Comparison of ENCODE assay signal across 8 mouse cellular contexts in the genomic region with DNA sequence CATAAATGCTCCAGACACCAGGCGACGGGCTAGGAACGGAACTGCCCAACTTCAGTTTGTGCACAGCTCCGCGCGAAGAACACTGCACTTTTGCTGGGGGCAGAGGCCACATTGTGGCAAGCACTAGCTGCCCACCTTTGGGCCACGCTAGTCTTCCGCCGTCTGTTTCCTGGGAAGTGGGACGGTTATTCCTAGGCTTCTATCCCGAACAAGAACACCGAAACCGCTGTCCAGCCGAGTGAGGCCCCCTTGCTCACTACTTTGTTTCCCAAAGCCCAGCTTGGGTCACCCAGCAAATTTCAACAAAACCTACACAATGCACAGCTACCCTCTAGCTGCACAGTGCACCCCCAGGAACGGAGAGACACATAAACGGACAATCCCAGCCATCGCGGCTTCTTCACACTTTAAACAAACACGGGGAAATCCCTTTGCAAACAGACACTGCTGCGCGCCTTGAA. TPM values are rescaled to one million over a fixed set of nuclear protein-coding genes. Genes with fewer than 3 reads are reported as not detected.
A peak's percentile ranks its signal among the peaks of the same experiment; 100 is the strongest.
DNase-seq lines count a peak whose midpoint lies in the region; ATAC-seq lines count a peak whose summit lies in the region.
"Had no signal": no experiment of that assay in that cellular context is flagged by ENCODE, and none has a peak within 500 bp of the region (broad histone marks: within the 10 kb centered on the region; RNA-seq: fewer than 3 reads in every experiment).

No protein-coding gene starts in this region.

- no peaks in the 10 kb centered on the region; the same call in 1 of the 2 replicates for H3K4me1 ChIP-seq in liver, embryonic 11.5 days (replicated peaks; ENCODE audit: control insufficient read depth, insufficient read depth, low read length)
- H3K4me1 ChIP-seq in liver, embryonic 12.5 days: 0 out of 2 replicates have a peak, but pooled peaks cover 5% of the 10 kb centered on the region
- H3K4me1 ChIP-seq in embryonic facial prominence, embryonic 10.5 days: peaks cover 53% of the 10 kb centered on the region
- peaks cover 43% of the 10 kb centered on the region for H3K4me1 ChIP-seq in forebrain, embryonic 15.5 days
- H3K4me1 ChIP-seq in midbrain, embryonic 12.5 days: peaks cover 22% of the 10 kb centered on the region

- H3K9me3 ChIP-seq in liver, embryonic 11.5 days (ENCODE audit: control insufficient read depth, low read length): no peaks in the 10 kb centered on the region
- no peaks in the 10 kb centered on the region for H3K9me3 ChIP-seq in liver, embryonic 12.5 days (replicated peaks)
- no peaks in the 10 kb centered on the region for H3K9me3 ChIP-seq in embryonic facial prominence, embryonic 10.5 days
- H3K9me3 ChIP-seq in forebrain, embryonic 15.5 days: no peaks in the 10 kb centered on the region
- H3K9me3 ChIP-seq in midbrain, embryonic 12.5 days: no peaks in the 10 kb centered on the region

- peaks cover 95% of the 10 kb centered on the region for H3K27me3 ChIP-seq in liver, embryonic 11.5 days (replicated peaks; ENCODE audit: control insufficient read depth, insufficient read depth, low read length)
- H3K27me3 ChIP-seq in liver, embryonic 12.5 days (replicated peaks): peaks cover 96% of the 10 kb centered on the region
- peaks cover 100% of the 10 kb centered on the region for H3K27me3 ChIP-seq in embryonic facial prominence, embryonic 10.5 days (replicated peaks; ENCODE audit: low read depth, poor library complexity, severe bottlenecking)
- H3K27me3 ChIP-seq in forebrain, embryonic 15.5 days: peaks cover 47% of the 10 kb centered on the region
- peaks cover 92% of the 10 kb centered on the region for H3K27me3 ChIP-seq in midbrain, embryonic 12.5 days

- H3K9ac ChIP-seq in liver, embryonic 11.5 days (ENCODE audit: low read depth, low read length): no peak overlapping the region
- no peak overlapping the region for H3K9ac ChIP-seq in liver, embryonic 12.5 days
- peak overlapping the region; percentile 64 for H3K9ac ChIP-seq in forebrain, embryonic 15.5 days (replicated peaks)
- no peak overlapping the region; the same call in 1 of the 2 replicates for H3K9ac ChIP-seq in midbrain, embryonic 12.5 days (replicated peaks)

- H3K36me3 ChIP-seq in liver, embryonic 11.5 days (ENCODE audit: control insufficient read depth, insufficient read depth, low read length): no peaks in the 10 kb centered on the region
- no peaks in the 10 kb centered on the region for H3K36me3 ChIP-seq in liver, embryonic 12.5 days
- H3K36me3 ChIP-seq in embryonic facial prominence, embryonic 10.5 days (replicated peaks): no peaks in the 10 kb centered on the region
- H3K36me3 ChIP-seq in forebrain, embryonic 15.5 days: no peaks in the 10 kb centered on the region
- no peaks in the 10 kb centered on the region for H3K36me3 ChIP-seq in midbrain, embryonic 12.5 days

- no peak for ATAC-seq in liver, embryonic 11.5 days (replicated peaks; ENCODE audit: low FRiP score)
- no peak for ATAC-seq in liver, embryonic 12.5 days
- ATAC-seq in forebrain, embryonic 15.5 days (replicated peaks): no peak
- ATAC-seq in midbrain, embryonic 12.5 days (ENCODE audit: low FRiP score, low read depth): no peak

- WGBS in liver, embryonic 11.5 days: 2% methylated on average over 21 of the region's 21 CpGs
- WGBS in liver, embryonic 12.5 days (ENCODE audit: insufficient replicate concordance): 1% methylated on average over 21 of the region's 21 CpGs
- under 1% methylated on average over 21 of the region's 21 CpGs for WGBS in embryonic facial prominence, embryonic 10.5 days
- 1% methylated on average over 21 of the region's 21 CpGs for WGBS in forebrain, embryonic 15.5 days
- WGBS in midbrain, embryonic 12.5 days: under 1% methylated on average over 21 of the region's 21 CpGs

- no peak overlapping the region for H3K4me3 ChIP-seq in liver, embryonic 11.5 days (ENCODE audit: low read depth, low read length)
- no peak overlapping the region for H3K4me3 ChIP-seq in liver, embryonic 12.5 days
- peak overlapping the region; percentile 74 for H3K4me3 ChIP-seq in embryonic facial prominence, embryonic 10.5 days
- H3K4me3 ChIP-seq in forebrain, embryonic 15.5 days: peak overlapping the region; percentile 45
- peak overlapping the region; percentile 23 for H3K4me3 ChIP-seq in midbrain, embryonic 12.5 days

- H3K4me2 ChIP-seq in liver, embryonic 11.5 days: peak overlapping the region; percentile 4; the same call in 1 of the 2 replicates
- H3K4me2 ChIP-seq in liver, embryonic 12.5 days: no peak overlapping the region
- H3K4me2 ChIP-seq in forebrain, embryonic 15.5 days (replicated peaks): peak overlapping the region; percentile 45
- peak overlapping the region; percentile 13 for H3K4me2 ChIP-seq in midbrain, embryonic 12.5 days (replicated peaks)

- DNase-seq in liver, embryonic 11.5 days (ENCODE audit: low spot score): no peak
- DNase-seq in embryonic facial prominence, embryonic 10.5 days (ENCODE audit: low spot score): peak; percentile 62
- DNase-seq in yolk sac, embryonic 10.5 days (ENCODE audit: low spot score): no peak
- DNase-seq in layer of hippocampus, postnatal 10 days (ENCODE audit: low spot score in 2 of 2): no peak

- H3K27ac ChIP-seq in liver, embryonic 11.5 days (ENCODE audit: low read depth, low read length): no peak overlapping the region
- no peak overlapping the region for H3K27ac ChIP-seq in liver, embryonic 12.5 days
- H3K27ac ChIP-seq in embryonic facial prominence, embryonic 10.5 days (replicated peaks): peak overlapping the region; percentile 88
- peak overlapping the region; percentile 94 for H3K27ac ChIP-seq in forebrain, embryonic 15.5 days (replicated peaks)
- no peak overlapping the region; the same call in 1 of the 2 replicates for H3K27ac ChIP-seq in midbrain, embryonic 12.5 days (replicated peaks)

RNA-seq across cellular contexts. Expression of a gene that starts 3.2 kb away (rescaled TPM):
- 0.08 TPM in 1 of 2 replicates, not detected in the other for polyA plus RNA-seq in liver, embryonic 11.5 days (2014; fragmentation: Nextera tagmentation; extraction: Ambion mirVana)
- not detected in 2 replicates for polyA plus RNA-seq in liver, embryonic 12.5 days (2016; fragmentation: Nextera tagmentation; extraction: Ambion mirVana)
- 4.9 and 5.9 TPM in 2 replicates for polyA plus RNA-seq in embryonic facial prominence, embryonic 10.5 days (2016; fragmentation: Nextera tagmentation; extraction: Ambion mirVana)
- 13.2 and 14.7 TPM in 2 replicates for polyA plus RNA-seq in forebrain, embryonic 15.5 days (2015; fragmentation: Nextera tagmentation; extraction: Ambion mirVana)
- 2.6 and 3.5 TPM in 2 replicates for polyA plus RNA-seq in midbrain, embryonic 12.5 days (2016; fragmentation: Nextera tagmentation; extraction: Ambion mirVana)
- total RNA-seq in layer of hippocampus, postnatal 10 days (2021): 1 to 10 TPM; 6.6 to 7.0 TPM
- polyA plus RNA-seq: lung, embryonic 16.5 days had no signal

RNA-seq across cellular contexts. Expression of a gene that starts 21.9 kb away (rescaled TPM):
- 0.88 and 1.5 TPM in 2 replicates for polyA plus RNA-seq in liver, embryonic 11.5 days (2014; fragmentation: Nextera tagmentation; extraction: Ambion mirVana)
- polyA plus RNA-seq in liver, embryonic 12.5 days (2016; fragmentation: Nextera tagmentation; extraction: Ambion mirVana): 0.12 TPM in 1 of 2 replicates, not detected in the other
- polyA plus RNA-seq in embryonic facial prominence, embryonic 10.5 days (2016; fragmentation: Nextera tagmentation; extraction: Ambion mirVana): 75.5 and 92.2 TPM in 2 replicates
- polyA plus RNA-seq in forebrain, embryonic 15.5 days (2015; fragmentation: Nextera tagmentation; extraction: Ambion mirVana): 81.5 and 84.7 TPM in 2 replicates
- 16.1 and 22.3 TPM in 2 replicates for polyA plus RNA-seq in midbrain, embryonic 12.5 days (2016; fragmentation: Nextera tagmentation; extraction: Ambion mirVana)
- 1 to 10 TPM; 5.8 to 5.9 TPM for total RNA-seq in layer of hippocampus, postnatal 10 days (2021)

Comparison
In these comparisons a context has a peak if more than half of its experiments do, and no peak if none do; other contexts are left out.
1. H3K27ac ChIP-seq: peak in embryonic facial prominence, embryonic 10.5 days (single experiment) and forebrain, embryonic 15.5 days (single experiment); none in liver, embryonic 11.5 days (single experiment), liver, embryonic 12.5 days (single experiment) and midbrain, embryonic 12.5 days (single experiment).
2. H3K4me3 ChIP-seq: peak in embryonic facial prominence, embryonic 10.5 days (single experiment), forebrain, embryonic 15.5 days (single experiment) and midbrain, embryonic 12.5 days (single experiment); none in liver, embryonic 11.5 days (single experiment) and liver, embryonic 12.5 days (single experiment).